Mouse (Mus musculus) induced T-regulatory cell, adult 2 months (primary cell): ENCODE results near the gene Rasgef1b.

ENCODE experiments used
- DNase-seq: peaks from one replicate; pipeline ENCODE4 v3.0.0-alpha.2; 2012; ENCODE audit warnings: low read depth

Rasgef1b gene

GRCm38 (mm10) chr5:99402297-99402696, 326.6 kb downstream of the Rasgef1b start:
- DNase-seq = no peak

- no peak for DNase-seq
These were observed 328.8 kb downstream of the Rasgef1b start for GRCm38 (mm10) chr5:99399855-99400626.

GRCm38 (mm10) chr5:99398472-99399070, 330.3 kb downstream of the Rasgef1b start:
- DNase-seq = no peak

GRCm38 (mm10) chr5:99394578-99394977, 334.3 kb downstream of the Rasgef1b start:
- DNase-seq = no peak

GRCm38 (mm10) chr5:99391525-99391924, 337.3 kb downstream of the Rasgef1b start:
- DNase-seq = no peak

- DNase-seq = no peak
These were observed 338.1 kb downstream of the Rasgef1b start for GRCm38 (mm10) chr5:99390776-99391175.

- no peak for DNase-seq
These were observed 338.6 kb downstream of the Rasgef1b start for GRCm38 (mm10) chr5:99390314-99390713.

- no peak for DNase-seq
These were observed 340.1 kb downstream of the Rasgef1b start for GRCm38 (mm10) chr5:99388585-99389250.

GRCm38 (mm10) chr5:99388131-99388530, 340.7 kb downstream of the Rasgef1b start:
- no peak for DNase-seq

GRCm38 (mm10) chr5:99387185-99387981, 341.5 kb downstream of the Rasgef1b start:
- peak; percentile 3 for DNase-seq

GRCm38 (mm10) chr5:99386246-99386845, 342.5 kb downstream of the Rasgef1b start:
- no peak for DNase-seq

- no peak for DNase-seq
These were observed 343.1 kb downstream of the Rasgef1b start for GRCm38 (mm10) chr5:99385737-99386136.

- no peak for DNase-seq
These were observed 343.8 kb downstream of the Rasgef1b start for GRCm38 (mm10) chr5:99385090-99385489.

- DNase-seq = no peak
These were observed 345.0 kb downstream of the Rasgef1b start for GRCm38 (mm10) chr5:99383783-99384281.

GRCm38 (mm10) chr5:99382786-99383185, 346.1 kb downstream of the Rasgef1b start:
- DNase-seq = no peak

GRCm38 (mm10) chr5:99381639-99382038, 347.2 kb downstream of the Rasgef1b start:
- no peak for DNase-seq

- no peak for DNase-seq
These were observed 348.0 kb downstream of the Rasgef1b start for GRCm38 (mm10) chr5:99380882-99381281.

- DNase-seq = no peak
These were observed 348.7 kb downstream of the Rasgef1b start for GRCm38 (mm10) chr5:99380166-99380565.

GRCm38 (mm10) chr5:99378437-99379226, 350.2 kb downstream of the Rasgef1b start:
- no peak for DNase-seq

- DNase-seq = no peak
These were observed 353.1 kb downstream of the Rasgef1b start for GRCm38 (mm10) chr5:99375725-99376124.

- DNase-seq = no peak
These were observed 354.4 kb downstream of the Rasgef1b start for GRCm38 (mm10) chr5:99374460-99374859.
